Mouse (Mus musculus) intestine, embryonic 14.5 days (tissue): Measurements from ENCODE around the gene Gpr39. TPM values are rescaled to one million over a fixed set of nuclear protein-coding genes. Genes with fewer than 3 reads are reported as not detected.

Source experiments
- ATAC-seq: fragments of 200-750 bp; cut with Nextera tagmentation; replicated peaks from 2 replicates; pipeline ENCODE4 v1.8.0; 2017; ENCODE audit warnings: low read depth, moderate number of reproducible peaks, moderate TSS enrichment, moderate library complexity; ENCODE audit not compliant: low FRiP score, low TSS enrichment
- DNase-seq: peaks from one replicate; pipeline ENCODE4 v3.0.0-alpha.2; 2018; ENCODE audit warnings: low spot score
- H3K27ac ChIP-seq: fragments of 300-500 bp; sonication (generic); 2 replicates; pipeline ENCODE4 v1.5.1; 2014; ENCODE audit warnings: low read depth, mild to moderate bottlenecking, control low read depth
- H3K27me3 ChIP-seq: fragments of 300-500 bp; sonication (generic); replicated peaks from 2 replicates; pipeline ENCODE4 v1.6.1; 2014; ENCODE audit warnings: low read length, control low read depth; ENCODE audit not compliant: control insufficient read depth, insufficient read depth
- H3K36me3 ChIP-seq: fragments of 300-500 bp; sonication (generic); 2 replicates; pipeline ENCODE4 v1.6.1; 2014; ENCODE audit warnings: low read length, control low read depth; ENCODE audit not compliant: control insufficient read depth, insufficient read depth
- H3K4me1 ChIP-seq: fragments of 300-500 bp; sonication (generic); replicated peaks from 2 replicates; pipeline ENCODE4 v1.6.1; 2014; ENCODE audit warnings: low read length, control low read depth, mixed read lengths; ENCODE audit not compliant: control insufficient read depth, insufficient read depth
- H3K4me2 ChIP-seq: fragments of 300-500 bp; sonication (generic); 2 replicates; pipeline ENCODE4 v1.6.1; 2014; ENCODE audit warnings: low read length
- H3K4me3 ChIP-seq: fragments of 300-500 bp; sonication (generic); 2 replicates; pipeline ENCODE4 v1.5.1; 2014; ENCODE audit warnings: low read depth, low read length, control low read depth, mixed read lengths
- H3K9ac ChIP-seq: fragments of 300-500 bp; sonication (generic); 2 replicates; pipeline ENCODE4 v1.6.1; 2014; ENCODE audit warnings: mild to moderate bottlenecking, low read length
- H3K9me3 ChIP-seq: fragments of 300-500 bp; sonication (generic); 2 replicates; pipeline ENCODE4 v1.6.1; 2016; ENCODE audit warnings: low read length, control low read depth; ENCODE audit not compliant: control insufficient read depth
- WGBS: fragments of 180-500 bp; shearing (Covaris S2); extraction: QIAGEN DNeasy Blood & Tissue Kit; methylation state at CpG from one replicate; pipeline ENCODE4 v1.1.7; 2014; 5-methylcytosine and 5-hydroxymethylcytosine counted together
- polyA plus RNA-seq: library from polyadenylated mRNA; unstranded; fragments of >200 nt; fragmentation: Nextera tagmentation; extraction: Ambion mirVana; gene quantifications from 2 replicates; pipeline ENCODE4 v1.2.1, GENCODE M21; 2014

Gene Gpr39
- polyA plus RNA-seq, 1 experiment from 2014 or later = 6.3 TPM

- H3K27ac ChIP-seq = no peak overlapping the region
- no peak overlapping the region for H3K4me2 ChIP-seq
- H3K9me3 ChIP-seq = no peaks in the 10 kb centered on the region
- no peaks in the 10 kb centered on the region for H3K4me1 ChIP-seq
- no peaks in the 10 kb centered on the region for H3K36me3 ChIP-seq
- H3K9ac ChIP-seq = no peak overlapping the region
- 31% methylated on average over 4 of the region's 4 CpGs for WGBS
- no peaks in the 10 kb centered on the region for H3K27me3 ChIP-seq
- no peak for ATAC-seq
- H3K4me3 ChIP-seq = no peak overlapping the region
- DNase-seq = peak; percentile 85
Measured at GRCm38 (mm10) chr1:125789804-125790203, 113.0 kb downstream of the Gpr39 start.

- no peaks in the 10 kb centered on the region for H3K4me1 ChIP-seq
- WGBS = 91% methylated on average over 5 of the region's 5 CpGs
- DNase-seq (no peak), ATAC-seq (no peak)
- H3K27ac ChIP-seq = no peak overlapping the region
- no peak overlapping the region for H3K9ac ChIP-seq
- peaks cover 5% of the 10 kb centered on the region for H3K9me3 ChIP-seq
- no peak overlapping the region for H3K4me2 ChIP-seq
- H3K36me3 ChIP-seq = no peaks in the 10 kb centered on the region
- no peak overlapping the region for H3K4me3 ChIP-seq
- no peaks in the 10 kb centered on the region for H3K27me3 ChIP-seq
Measured at GRCm38 (mm10) chr1:125800506-125800905, 123.7 kb downstream of the Gpr39 start.

GRCm38 (mm10) chr1:125808426-125808825, 131.6 kb downstream of the Gpr39 start:
- H3K27ac ChIP-seq = no peak overlapping the region
- H3K4me1 ChIP-seq = no peaks in the 10 kb centered on the region
- ATAC-seq (no peak), DNase-seq (no peak)
- 51% methylated on average over 2 of the region's 2 CpGs for WGBS
- H3K9ac ChIP-seq = no peak overlapping the region
- H3K9me3 ChIP-seq = no peaks in the 10 kb centered on the region
- H3K36me3 ChIP-seq = no peaks in the 10 kb centered on the region
- H3K4me2 ChIP-seq = no peak overlapping the region
- no peaks in the 10 kb centered on the region for H3K27me3 ChIP-seq
- H3K4me3 ChIP-seq = no peak overlapping the region

- Histone ChIP-seq H3K36me3 (no peaks in the 10 kb centered on the region), H3K27me3 (no peaks in the 10 kb centered on the region), H3K9me3 (no peaks in the 10 kb centered on the region), H3K4me1 (no peaks in the 10 kb centered on the region), H3K4me2 (no peak overlapping the region), H3K4me3 (no peak overlapping the region), H3K9ac (no peak overlapping the region), H3K27ac (no peak overlapping the region)
- no peak for ATAC-seq
- 63% methylated on average over 9 of the region's 9 CpGs for WGBS
- DNase-seq = no peak
Measured at GRCm38 (mm10) chr1:125813141-125813782, 136.5 kb downstream of the Gpr39 start.

- Histone ChIP-seq H3K4me3 (no peak overlapping the region), H3K36me3 (no peaks in the 10 kb centered on the region), H3K27ac (no peak overlapping the region), H3K9ac (no peak overlapping the region), H3K27me3 (no peaks in the 10 kb centered on the region), H3K4me2 (no peak overlapping the region), H3K4me1 (0 out of 2 replicates have a peak, but pooled peaks cover 6% of the 10 kb centered on the region), H3K9me3 (no peaks in the 10 kb centered on the region)
- ATAC-seq (no peak), DNase-seq (no peak)
- 85% methylated on average over 7 of the region's 7 CpGs for WGBS
Measured at GRCm38 (mm10) chr1:125821101-125821500, 144.3 kb downstream of the Gpr39 start.

GRCm38 (mm10) chr1:125823611-125824010, 146.8 kb downstream of the Gpr39 start:
- H3K4me3 ChIP-seq = no peak overlapping the region
- no peak overlapping the region for H3K4me2 ChIP-seq
- no peaks in the 10 kb centered on the region for H3K9me3 ChIP-seq
- H3K27me3 ChIP-seq = no peaks in the 10 kb centered on the region
- H3K27ac ChIP-seq = no peak overlapping the region
- H3K9ac ChIP-seq = no peak overlapping the region
- no peak for ATAC-seq
- H3K4me1 ChIP-seq = 0 out of 2 replicates have a peak, but pooled peaks cover 6% of the 10 kb centered on the region
- DNase-seq = no peak
- no peaks in the 10 kb centered on the region for H3K36me3 ChIP-seq
- WGBS = 88% methylated on average over 4 of the region's 4 CpGs

- ATAC-seq = 0 out of 2 replicates have a peak, but pooled peaks have one; percentile 47
- WGBS = 0% methylated on average over 1 of the region's 1 CpGs
- Histone ChIP-seq H3K4me2 (no peak overlapping the region), H3K36me3 (no peaks in the 10 kb centered on the region), H3K4me3 (no peak overlapping the region), H3K27ac (no peak overlapping the region), H3K4me1 (no peaks in the 10 kb centered on the region), H3K27me3 (no peaks in the 10 kb centered on the region), H3K9ac (no peak overlapping the region), H3K9me3 (no peaks in the 10 kb centered on the region)
- DNase-seq = no peak
Measured at GRCm38 (mm10) chr1:125837507-125837906, 160.7 kb downstream of the Gpr39 start.

GRCm38 (mm10) chr1:125839746-125840392, 163.1 kb downstream of the Gpr39 start:
- H3K27me3 ChIP-seq = no peaks in the 10 kb centered on the region
- no peak overlapping the region for H3K9ac ChIP-seq
- DNase-seq (no peak), ATAC-seq (no peak)
- no peaks in the 10 kb centered on the region for H3K36me3 ChIP-seq
- no peak overlapping the region for H3K4me2 ChIP-seq
- no peak overlapping the region for H3K27ac ChIP-seq
- no peaks in the 10 kb centered on the region for H3K4me1 ChIP-seq
- H3K4me3 ChIP-seq = no peak overlapping the region
- WGBS = 56% methylated on average over 13 of the region's 13 CpGs
- H3K9me3 ChIP-seq = no peaks in the 10 kb centered on the region

GRCm38 (mm10) chr1:125854646-125855045, 177.9 kb downstream of the Gpr39 start:
- H3K4me1 ChIP-seq = no peaks in the 10 kb centered on the region
- 23% methylated on average over 5 of the region's 5 CpGs for WGBS
- no peaks in the 10 kb centered on the region for H3K9me3 ChIP-seq
- H3K4me2 ChIP-seq = no peak overlapping the region
- H3K4me3 ChIP-seq = no peak overlapping the region
- no peaks in the 10 kb centered on the region for H3K27me3 ChIP-seq
- DNase-seq (no peak), ATAC-seq (no peak)
- no peaks in the 10 kb centered on the region for H3K36me3 ChIP-seq
- no peak overlapping the region for H3K27ac ChIP-seq
- H3K9ac ChIP-seq = no peak overlapping the region
